Mouse (Mus musculus): ENCODE data around the gene St8sia6. TPM values are rescaled to one million over a fixed set of nuclear protein-coding genes. Genes with fewer than 3 reads are reported as not detected.
A peak's percentile ranks its signal among the peaks of the same experiment; 100 is the strongest.

St8sia6 gene
- total and polyA plus RNA-seq, 2 experiments from 2014 or later: 1.2 to 1.3 TPM

DNA sequence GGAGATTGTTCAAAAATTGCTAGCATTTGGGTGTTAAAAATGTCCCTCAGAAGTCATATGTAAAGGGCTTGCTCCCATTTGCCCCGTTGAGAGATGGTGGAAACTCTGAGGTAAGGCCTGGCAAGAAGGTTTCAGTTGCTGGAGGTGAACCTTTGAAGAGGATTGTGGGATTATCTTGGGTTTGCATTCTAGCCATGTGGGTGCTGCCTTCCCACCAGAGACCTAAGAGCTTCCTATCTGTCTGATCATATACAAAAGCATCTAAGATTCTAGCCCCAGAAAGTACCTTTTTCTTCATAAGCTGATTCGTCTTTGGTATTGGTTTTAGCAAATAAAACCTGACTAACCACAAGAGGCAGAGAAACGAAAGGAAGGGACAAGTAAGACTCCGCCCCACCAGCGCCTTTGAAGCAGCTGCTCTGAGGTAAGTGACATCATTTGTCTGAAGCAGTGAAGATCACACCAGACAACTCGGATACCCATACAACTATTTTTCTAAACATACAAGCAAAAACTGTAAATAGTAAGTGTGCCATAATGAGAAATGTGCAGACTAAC, 75.2 kb downstream of the St8sia6 start:
- Histone ChIP-seq H3K27ac (ENCODE audit: low read depth, low read length) (no peak overlapping the region), H3K4me2 (ENCODE audit: low read depth) (no peak overlapping the region), H3K9ac (no peak overlapping the region), H3K4me1 (ENCODE audit: insufficient read depth) (no peaks in the 10 kb centered on the region), H3K36me3 (ENCODE audit: insufficient read depth) (no peaks in the 10 kb centered on the region), H3K27me3 (ENCODE audit: insufficient read depth, low read length) (no peaks in the 10 kb centered on the region), H3K9me3 (ENCODE audit: low read length) (no peaks in the 10 kb centered on the region), H3K4me3 (ENCODE audit: low read depth, low read length) (no peak overlapping the region)
- 82% methylated on average over 6 of the region's 6 CpGs for WGBS
- no peak for DNase-seq
- no peak for TF ChIP-seq CTCF (IDR thresholded peaks at IDR 0.05; ENCODE audit: low read depth)
- ATAC-seq: no peak

DNA sequence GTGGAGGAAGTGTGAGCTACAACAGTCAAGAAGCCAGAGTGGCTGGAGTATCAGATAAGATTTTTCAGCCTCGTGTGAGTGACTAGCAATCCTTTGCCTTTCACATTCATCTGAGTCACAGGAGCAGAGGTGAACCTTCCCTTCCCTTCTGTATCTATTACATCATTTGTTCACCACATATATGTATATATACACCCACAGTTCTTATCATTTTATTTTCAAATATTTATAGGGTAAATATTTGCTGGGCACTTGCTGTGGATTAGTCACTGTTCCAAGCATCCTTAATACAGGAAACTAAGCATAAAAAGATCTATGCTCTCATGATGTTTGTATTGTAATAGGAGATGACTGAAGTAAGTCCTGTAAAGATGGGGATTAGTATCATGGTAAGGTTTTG, 85.1 kb downstream of the St8sia6 start:
- DNase-seq (no peak), ATAC-seq (no peak)
- H3K9ac ChIP-seq: no peak overlapping the region
- no peaks in the 10 kb centered on the region for H3K27me3 ChIP-seq (ENCODE audit: insufficient read depth, low read length)
- WGBS: 78% methylated on average over 1 of the region's 1 CpGs
- H3K4me2 ChIP-seq (ENCODE audit: low read depth): no peak overlapping the region
- no peak overlapping the region for H3K4me3 ChIP-seq (ENCODE audit: low read depth, low read length)
- no peaks in the 10 kb centered on the region for H3K9me3 ChIP-seq (ENCODE audit: low read length)
- H3K27ac ChIP-seq (ENCODE audit: low read depth, low read length): no peak overlapping the region
- no peaks in the 10 kb centered on the region for H3K36me3 ChIP-seq (ENCODE audit: insufficient read depth)
- no peak for TF ChIP-seq CTCF (IDR thresholded peaks at IDR 0.05; ENCODE audit: low read depth)
- no peaks in the 10 kb centered on the region for H3K4me1 ChIP-seq (ENCODE audit: insufficient read depth)

DNA sequence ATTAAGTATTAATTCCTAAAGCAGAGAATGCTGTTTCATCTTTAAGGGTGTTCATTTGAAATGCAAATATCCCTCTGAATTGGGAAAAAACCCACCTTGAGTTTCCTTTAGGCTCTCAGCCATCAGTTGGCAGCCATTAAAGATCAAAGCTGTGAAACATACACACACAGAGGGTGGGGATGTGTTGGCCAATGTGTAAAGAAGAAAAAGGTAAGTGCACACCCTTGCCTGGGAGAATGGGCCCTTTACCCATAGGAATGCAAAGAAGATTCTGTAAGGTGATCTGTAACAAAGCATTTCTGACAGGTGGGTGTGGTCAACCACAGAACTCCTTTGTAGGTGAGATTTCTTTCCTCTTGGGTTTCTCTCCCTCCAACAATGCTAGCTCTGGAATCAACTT, 96.3 kb downstream of the St8sia6 start:
- Histone ChIP-seq H3K4me2 (ENCODE audit: low read depth) (no peak overlapping the region), H3K27ac (ENCODE audit: low read depth, low read length) (no peak overlapping the region), H3K36me3 (ENCODE audit: insufficient read depth) (no peaks in the 10 kb centered on the region), H3K27me3 (ENCODE audit: insufficient read depth, low read length) (no peaks in the 10 kb centered on the region), H3K9me3 (ENCODE audit: low read length) (no peaks in the 10 kb centered on the region), H3K4me1 (ENCODE audit: insufficient read depth) (no peaks in the 10 kb centered on the region), H3K9ac (no peak overlapping the region), H3K4me3 (ENCODE audit: low read depth, low read length) (no peak overlapping the region)
- ATAC-seq (no peak), DNase-seq (no peak)
- no peak for TF ChIP-seq CTCF (IDR thresholded peaks at IDR 0.05; ENCODE audit: low read depth)

DNA sequence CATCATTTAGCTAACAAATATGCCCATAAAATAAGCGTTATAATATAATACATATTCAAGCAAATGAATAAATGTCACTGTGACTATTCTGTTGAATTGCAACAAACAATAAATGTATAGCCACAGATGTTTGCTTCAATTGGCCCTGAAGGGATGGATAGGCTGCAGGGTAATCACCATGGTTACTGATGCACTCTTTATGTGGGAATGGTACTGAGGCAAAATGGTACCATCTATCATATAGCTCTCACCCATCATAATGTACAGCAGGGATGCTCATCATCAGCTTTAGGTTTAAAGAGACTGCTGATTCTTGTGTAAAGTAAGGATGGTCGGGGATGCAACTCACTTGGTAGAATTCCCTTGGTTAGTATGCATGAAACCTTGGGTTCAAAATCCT, 99.4 kb downstream of the St8sia6 start:
- DNase-seq (no peak), ATAC-seq (no peak)
- no peaks in the 10 kb centered on the region for H3K4me1 ChIP-seq (ENCODE audit: insufficient read depth)
- H3K36me3 ChIP-seq (ENCODE audit: insufficient read depth): no peaks in the 10 kb centered on the region
- H3K27ac ChIP-seq (ENCODE audit: low read depth, low read length): no peak overlapping the region
- H3K9me3 ChIP-seq (ENCODE audit: low read length): no peaks in the 10 kb centered on the region
- H3K4me3 ChIP-seq (ENCODE audit: low read depth, low read length): no peak overlapping the region
- TF ChIP-seq CTCF (IDR thresholded peaks at IDR 0.05; ENCODE audit: low read depth): no peak
- 69% methylated on average over 2 of the region's 2 CpGs for WGBS
- H3K27me3 ChIP-seq (ENCODE audit: insufficient read depth, low read length): no peaks in the 10 kb centered on the region
- no peak overlapping the region for H3K9ac ChIP-seq
- no peak overlapping the region for H3K4me2 ChIP-seq (ENCODE audit: low read depth)

DNA sequence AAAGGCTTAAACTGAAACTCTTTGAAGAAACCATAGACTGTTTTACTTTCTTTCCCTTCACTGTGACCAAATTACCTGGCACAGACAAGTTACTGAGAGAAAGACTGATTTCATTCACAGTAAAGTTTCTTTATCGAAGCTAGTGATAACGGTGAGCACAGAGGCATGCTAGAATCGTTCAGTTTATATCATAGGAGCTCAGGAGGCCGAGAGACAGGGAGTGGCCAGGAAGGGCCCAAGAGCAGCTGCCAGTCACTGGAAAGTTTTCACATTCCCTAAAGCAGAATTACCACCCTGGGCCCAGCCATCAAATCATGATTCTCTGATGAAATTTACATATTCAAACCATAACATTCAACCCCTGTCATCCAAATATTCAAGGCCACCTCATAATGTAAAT, 109.5 kb downstream of the St8sia6 start:
- Histone ChIP-seq H3K4me2 (ENCODE audit: low read depth) (no peak overlapping the region), H3K36me3 (ENCODE audit: insufficient read depth) (no peaks in the 10 kb centered on the region), H3K9ac (no peak overlapping the region), H3K4me3 (ENCODE audit: low read depth, low read length) (no peak overlapping the region), H3K4me1 (ENCODE audit: insufficient read depth) (no peaks in the 10 kb centered on the region), H3K9me3 (ENCODE audit: low read length) (no peaks in the 10 kb centered on the region), H3K27me3 (ENCODE audit: insufficient read depth, low read length) (no peaks in the 10 kb centered on the region), H3K27ac (ENCODE audit: low read depth, low read length) (no peak overlapping the region)
- DNase-seq: no peak
- no peak for TF ChIP-seq CTCF (IDR thresholded peaks at IDR 0.05; ENCODE audit: low read depth)
- WGBS: 87% methylated on average over 4 of the region's 4 CpGs
- no peak for ATAC-seq

DNA sequence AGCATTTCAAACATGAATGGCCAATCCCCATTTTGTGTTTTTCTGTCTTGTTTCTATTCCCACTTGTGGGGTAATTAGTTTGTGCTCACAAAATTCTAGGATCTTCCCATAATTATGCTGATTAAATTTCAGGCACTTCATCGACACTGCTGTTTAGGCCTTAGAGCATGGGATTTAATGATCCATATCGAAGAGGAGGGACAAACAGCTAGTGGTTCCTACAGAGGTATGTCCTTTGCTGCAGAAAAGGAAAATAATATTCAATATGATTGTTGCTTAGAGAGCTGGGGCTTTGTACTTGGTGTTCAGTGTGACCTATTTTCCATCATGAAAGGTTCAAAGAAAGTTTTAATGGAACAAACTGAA, 110.7 kb downstream of the St8sia6 start:
- H3K4me1 ChIP-seq (ENCODE audit: insufficient read depth): no peaks in the 10 kb centered on the region
- DNase-seq (no peak), ATAC-seq (no peak)
- no peaks in the 10 kb centered on the region for H3K9me3 ChIP-seq (ENCODE audit: low read length)
- no peak for TF ChIP-seq CTCF (IDR thresholded peaks at IDR 0.05; ENCODE audit: low read depth)
- H3K4me2 ChIP-seq (ENCODE audit: low read depth): no peak overlapping the region
- H3K27ac ChIP-seq (ENCODE audit: low read depth, low read length): no peak overlapping the region
- H3K27me3 ChIP-seq (ENCODE audit: insufficient read depth, low read length): no peaks in the 10 kb centered on the region
- H3K9ac ChIP-seq: no peak overlapping the region
- 49% methylated on average over 2 of the region's 2 CpGs for WGBS
- H3K4me3 ChIP-seq (ENCODE audit: low read depth, low read length): no peak overlapping the region
- H3K36me3 ChIP-seq (ENCODE audit: insufficient read depth): no peaks in the 10 kb centered on the region

DNA sequence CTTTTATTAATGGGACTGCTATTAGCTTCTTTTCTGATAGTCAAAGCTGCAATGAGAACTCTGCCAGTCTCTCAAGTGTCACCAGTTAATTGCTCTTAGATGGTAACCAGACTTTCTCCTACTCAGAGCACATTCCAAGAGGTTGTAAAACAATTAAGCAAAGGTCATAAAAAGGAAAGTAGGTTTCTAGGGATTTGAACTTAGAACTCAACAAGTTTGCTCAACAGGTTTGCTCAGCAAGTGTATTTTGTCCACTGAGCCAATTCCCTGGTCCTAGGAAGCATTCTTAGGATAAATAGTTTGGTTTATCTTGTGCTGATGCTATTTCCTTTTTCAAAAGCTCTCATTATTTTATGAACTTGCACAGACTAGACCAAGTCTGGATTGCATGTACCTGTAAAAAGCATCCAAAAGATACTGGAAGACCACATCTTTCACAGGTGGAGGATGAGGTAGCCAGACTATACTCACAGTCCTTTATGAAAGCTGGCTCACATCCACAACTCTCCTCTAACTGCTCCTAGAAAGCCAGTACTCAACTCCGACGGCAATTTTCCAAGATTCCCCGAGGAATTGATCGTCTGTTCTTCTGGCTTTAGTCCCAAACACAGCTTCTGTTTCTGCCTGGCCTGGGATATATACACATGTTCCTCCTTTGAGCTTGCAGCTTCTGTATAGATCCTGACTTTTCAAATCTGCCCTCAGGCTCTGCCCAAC, 111.2 kb downstream of the St8sia6 start:
- no peaks in the 10 kb centered on the region for H3K9me3 ChIP-seq (ENCODE audit: low read length)
- no peaks in the 10 kb centered on the region for H3K27me3 ChIP-seq (ENCODE audit: insufficient read depth, low read length)
- 35% methylated on average over 4 of the region's 4 CpGs for WGBS
- ATAC-seq (no peak), DNase-seq (peak; percentile 53)
- no peak overlapping the region for H3K4me3 ChIP-seq (ENCODE audit: low read depth, low read length)
- H3K9ac ChIP-seq: no peak overlapping the region
- H3K27ac ChIP-seq (ENCODE audit: low read depth, low read length): no peak overlapping the region
- H3K4me2 ChIP-seq (ENCODE audit: low read depth): no peak overlapping the region
- no peaks in the 10 kb centered on the region for H3K36me3 ChIP-seq (ENCODE audit: insufficient read depth)
- TF ChIP-seq CTCF (IDR thresholded peaks at IDR 0.05; ENCODE audit: low read depth): no peak
- H3K4me1 ChIP-seq (ENCODE audit: insufficient read depth): no peaks in the 10 kb centered on the region
